ENCODE assay signal across 15 mouse cellular contexts in the genomic region with DNA sequence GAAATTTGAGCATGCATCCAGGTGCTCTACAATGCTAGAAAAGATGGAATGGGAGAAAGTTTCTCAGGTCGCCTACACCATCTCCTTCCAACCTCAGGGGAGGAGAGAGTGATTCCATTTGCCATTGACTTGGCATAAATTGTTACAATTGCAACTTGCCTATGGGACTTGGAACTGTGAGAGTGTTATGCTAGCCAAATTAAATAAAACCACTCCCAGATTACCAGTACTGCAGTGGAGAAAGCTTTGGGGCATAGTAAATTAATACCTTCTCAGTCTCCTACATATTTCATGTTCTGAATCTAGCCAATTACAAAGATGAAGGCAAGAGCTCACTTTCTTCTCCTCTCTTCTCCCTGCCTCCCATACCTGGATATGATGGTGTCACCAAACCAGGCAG.
"Had no signal": no experiment of that assay in that cellular context is flagged by ENCODE, and none has a peak within 500 bp of the region (broad histone marks: within the 10 kb centered on the region; RNA-seq: fewer than 3 reads in every experiment).

No protein-coding gene starts in this region.

- H3K27ac ChIP-seq: neural tube, embryonic 15.5 days; stomach, embryonic 15.5 days; stomach, postnatal 0 days had no signal

- H3K9ac ChIP-seq: neural tube, embryonic 15.5 days; stomach, embryonic 15.5 days had no signal

- H3K4me3 ChIP-seq: neural tube, embryonic 15.5 days; stomach, embryonic 15.5 days had no signal

- H3K4me2 ChIP-seq: neural tube, embryonic 15.5 days; stomach, embryonic 15.5 days had no signal

- H3K9me3 ChIP-seq: neural tube, embryonic 15.5 days; stomach, embryonic 15.5 days had no signal

- H3K36me3 ChIP-seq: neural tube, embryonic 15.5 days; stomach, embryonic 15.5 days had no signal

- DNase-seq: retina, postnatal 1 day; right cerebral cortex, adult 18-20 months; right cerebral cortex, postnatal 14 days; right cerebral cortex, postnatal 25 days; right cerebral cortex, postnatal 4 days; spleen, adult 18-20 months; thymus, adult 18-20 months; thymus, adult 2 months; thymus, postnatal 14 days; thymus, postnatal 25 days; thymus, postnatal 36 days; thymus, postnatal 4 days had no signal

- H3K4me1 ChIP-seq: neural tube, embryonic 15.5 days; stomach, embryonic 15.5 days had no signal

- H3K27me3 ChIP-seq: neural tube, embryonic 15.5 days; stomach, embryonic 15.5 days had no signal
